Mouse (Mus musculus) liver, embryonic 16.5 days (tissue): ENCODE data around the gene Grin2b. TPM values are rescaled to one million over a fixed set of nuclear protein-coding genes. Genes with fewer than 3 reads are reported as not detected.

ENCODE experiments used
- ATAC-seq: fragments of 200-750 bp; cut with Nextera tagmentation; 2 replicates; pipeline ENCODE4 v1.8.0; 2017; ENCODE audit warnings: low read depth, mild to moderate bottlenecking, moderate number of reproducible peaks, moderate library complexity
- H3K27ac ChIP-seq: fragments of 300-500 bp; sonication (generic); 2 replicates; pipeline ENCODE4 v1.5.1; 2014; ENCODE audit warnings: mild to moderate bottlenecking, low read length
- H3K27me3 ChIP-seq: fragments of 300-500 bp; sonication (generic); 2 replicates; pipeline ENCODE4 v1.6.1; 2014; ENCODE audit warnings: low read depth, low read length, mixed read lengths; ENCODE audit not compliant: control insufficient read depth, insufficient read depth
- H3K36me3 ChIP-seq: fragments of 300-500 bp; sonication (generic); 2 replicates; pipeline ENCODE4 v1.6.1; 2014; ENCODE audit warnings: mild to moderate bottlenecking; ENCODE audit not compliant: control insufficient read depth, insufficient read depth
- H3K4me1 ChIP-seq: fragments of 300-500 bp; sonication (generic); 2 replicates; pipeline ENCODE4 v1.6.1; 2014; ENCODE audit warnings: low read depth, low read length, mixed read lengths; ENCODE audit not compliant: control insufficient read depth
- H3K4me2 ChIP-seq: fragments of 300-500 bp; sonication (generic); 2 replicates; pipeline ENCODE4 v1.6.1; 2014; ENCODE audit warnings: low read depth, low read length, mixed read lengths
- H3K4me3 ChIP-seq: fragments of 300-500 bp; sonication (generic); 2 replicates; pipeline ENCODE4 v1.5.1; 2014; ENCODE audit warnings: low read depth, mild to moderate bottlenecking, low read length
- H3K9ac ChIP-seq: fragments of 300-500 bp; sonication (generic); 2 replicates; pipeline ENCODE4 v1.6.1; 2014; ENCODE audit warnings: low read depth, low read length
- H3K9me3 ChIP-seq: fragments of 300-500 bp; sonication (generic); replicated peaks from 2 replicates; pipeline ENCODE4 v1.6.1; 2016; ENCODE audit warnings: low read length; ENCODE audit not compliant: control insufficient read depth
- WGBS: fragments of 180-500 bp; shearing (Covaris S2); extraction: QIAGEN DNeasy Blood & Tissue Kit; methylation state at CpG from one replicate; pipeline ENCODE4 v1.1.7; 2014; ENCODE audit not compliant: insufficient replicate concordance; 5-methylcytosine and 5-hydroxymethylcytosine counted together
- polyA plus RNA-seq: library from polyadenylated mRNA; unstranded; fragments of >200 nt; fragmentation: Nextera tagmentation; extraction: Ambion mirVana; gene quantifications from 2 replicates; pipeline ENCODE4 v1.2.1, GENCODE M21; 2015

Grin2b gene
- polyA plus RNA-seq, 1 experiment from 2014 or later: not detected

DNA sequence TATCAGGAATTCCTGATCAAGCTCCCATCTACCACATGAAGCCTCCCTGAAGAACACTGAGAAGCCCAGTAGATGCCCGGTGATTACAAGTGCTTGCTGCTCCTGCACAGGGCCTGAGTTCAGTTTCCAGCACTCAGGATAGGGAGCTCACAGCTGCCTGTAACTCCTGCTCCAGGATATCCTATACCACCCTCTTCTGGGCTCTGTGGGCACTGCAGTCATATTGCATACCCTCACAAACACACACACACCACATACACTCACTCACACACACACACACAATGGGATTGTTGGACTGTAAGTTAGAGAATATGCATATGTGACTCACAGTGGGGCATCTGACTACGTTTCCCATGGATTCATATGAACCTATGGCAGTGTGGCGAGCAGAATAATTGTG, 55.9 kb downstream of the Grin2b start:
- no peak overlapping the region for H3K4me2 ChIP-seq
- no peak overlapping the region for H3K27ac ChIP-seq
- ATAC-seq: no peak
- no peaks in the 10 kb centered on the region for H3K36me3 ChIP-seq
- H3K27me3 ChIP-seq: no peaks in the 10 kb centered on the region
- H3K9ac ChIP-seq: no peak overlapping the region
- WGBS: 54% methylated on average over 3 of the region's 3 CpGs
- no peak overlapping the region for H3K4me3 ChIP-seq
- H3K4me1 ChIP-seq: no peaks in the 10 kb centered on the region
- H3K9me3 ChIP-seq: no peaks in the 10 kb centered on the region

DNA sequence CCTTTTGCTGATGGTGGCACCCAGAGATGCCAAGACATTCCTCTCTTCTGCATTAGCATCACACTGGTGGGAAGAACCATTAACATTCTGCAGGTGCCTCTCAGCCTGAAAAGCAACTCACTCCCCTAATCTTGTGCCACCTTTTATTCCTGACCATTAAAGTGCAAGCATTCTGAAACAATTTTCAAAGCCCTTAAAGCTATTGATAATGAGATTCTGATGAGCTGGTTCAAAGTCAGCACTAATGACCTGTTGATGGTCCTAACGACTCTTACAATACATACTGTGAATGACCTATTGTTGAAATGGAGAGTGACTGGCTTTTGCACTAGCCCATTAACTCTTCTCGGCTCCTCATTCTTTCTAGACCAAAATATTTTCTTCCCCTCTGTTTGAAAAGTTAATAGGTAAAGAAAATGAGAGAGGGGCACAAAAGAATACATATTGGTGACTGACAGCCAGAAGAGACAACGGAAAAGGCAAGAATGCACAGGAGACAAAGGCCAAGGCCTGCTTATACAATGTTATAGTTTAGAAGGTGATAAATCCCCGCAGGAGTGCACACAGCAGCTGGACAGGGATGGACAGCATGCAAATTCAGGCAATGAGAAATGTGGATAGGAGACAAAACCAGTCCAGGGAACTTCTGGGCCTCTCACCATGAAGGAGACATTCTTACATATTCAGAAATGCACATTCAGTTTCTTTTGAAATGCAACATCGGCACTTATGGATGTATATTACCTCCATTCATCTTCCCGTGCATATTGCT, 59.5 kb downstream of the Grin2b start:
- Histone ChIP-seq H3K4me1 (no peaks in the 10 kb centered on the region), H3K36me3 (no peaks in the 10 kb centered on the region), H3K4me2 (no peak overlapping the region), H3K27me3 (no peaks in the 10 kb centered on the region), H3K9me3 (no peaks in the 10 kb centered on the region; the same call in 1 of the 2 replicates), H3K27ac (no peak overlapping the region), H3K4me3 (no peak overlapping the region), H3K9ac (no peak overlapping the region)
- 49% methylated on average over 6 of the region's 6 CpGs for WGBS
- ATAC-seq: no peak

DNA sequence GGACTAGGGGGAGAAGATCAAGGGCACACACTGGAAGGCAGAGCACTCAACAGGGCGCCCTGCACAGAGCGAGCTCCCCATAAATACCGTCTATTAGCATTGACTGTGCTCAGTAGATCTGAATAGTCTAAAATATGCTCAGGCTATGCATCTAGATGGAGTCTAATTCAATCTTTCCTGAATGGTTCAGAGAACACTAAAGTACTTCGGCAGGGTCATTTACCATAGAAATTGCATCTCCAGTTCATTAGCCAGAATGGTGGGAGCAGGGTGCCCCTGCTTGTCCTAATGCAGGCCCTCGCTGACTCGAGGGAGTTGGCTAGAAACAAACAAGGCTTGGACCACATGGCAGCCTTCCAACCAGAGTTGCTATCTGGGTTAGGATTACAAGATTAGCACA, 64.1 kb downstream of the Grin2b start:
- no peak overlapping the region for H3K4me3 ChIP-seq
- no peak for ATAC-seq
- H3K27ac ChIP-seq: no peak overlapping the region
- no peak overlapping the region for H3K4me2 ChIP-seq
- H3K9me3 ChIP-seq: no peaks in the 10 kb centered on the region; the same call in 1 of the 2 replicates
- no peaks in the 10 kb centered on the region for H3K27me3 ChIP-seq
- H3K36me3 ChIP-seq: no peaks in the 10 kb centered on the region
- H3K4me1 ChIP-seq: no peaks in the 10 kb centered on the region
- no peak overlapping the region for H3K9ac ChIP-seq
- WGBS: 61% methylated on average over 6 of the region's 6 CpGs

DNA sequence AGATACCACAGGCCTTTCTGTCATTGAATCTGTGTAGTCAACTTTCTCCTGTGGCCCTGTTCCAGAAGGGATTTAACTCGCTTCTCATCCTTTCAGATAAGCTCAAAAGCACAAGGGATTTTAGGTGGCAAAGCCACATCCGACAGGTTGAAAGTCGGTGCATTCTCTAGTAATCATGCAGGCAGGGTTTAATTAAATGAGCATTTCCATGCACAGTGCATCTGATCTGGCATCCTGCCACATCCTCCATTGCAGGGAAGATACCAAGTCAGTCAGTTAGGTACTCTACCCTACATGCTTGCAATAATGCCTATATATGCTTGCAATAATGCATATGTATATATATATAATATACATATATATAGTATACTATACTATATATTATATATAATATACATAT, 64.8 kb downstream of the Grin2b start:
- WGBS: 64% methylated on average over 3 of the region's 3 CpGs
- Histone ChIP-seq H3K36me3 (no peaks in the 10 kb centered on the region), H3K27ac (no peak overlapping the region), H3K9me3 (no peaks in the 10 kb centered on the region; the same call in 1 of the 2 replicates), H3K27me3 (no peaks in the 10 kb centered on the region), H3K4me3 (no peak overlapping the region), H3K9ac (no peak overlapping the region), H3K4me1 (no peaks in the 10 kb centered on the region), H3K4me2 (no peak overlapping the region)
- no peak for ATAC-seq

DNA sequence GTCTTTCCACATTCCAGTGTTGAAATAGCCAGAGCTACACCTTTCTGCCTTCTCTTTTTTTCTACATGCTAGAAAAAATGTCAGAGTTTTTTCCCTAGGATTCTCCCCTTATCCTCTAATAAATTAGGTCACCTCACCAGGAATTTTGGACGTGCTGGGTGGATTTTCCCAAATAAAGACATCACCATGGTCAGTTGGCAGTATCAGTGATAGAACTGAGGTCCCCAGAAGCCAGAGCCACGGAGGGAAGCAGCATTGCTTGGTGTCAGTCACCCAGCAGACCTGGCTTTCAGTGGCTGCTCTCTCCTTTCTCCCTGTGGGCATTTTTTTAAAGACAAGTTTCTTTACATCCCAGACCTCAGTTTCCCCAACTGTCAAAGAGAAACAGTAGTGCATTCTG, 68.1 kb downstream of the Grin2b start:
- Histone ChIP-seq H3K27me3 (no peaks in the 10 kb centered on the region), H3K27ac (no peak overlapping the region), H3K9me3 (no peaks in the 10 kb centered on the region; the same call in 1 of the 2 replicates), H3K36me3 (no peaks in the 10 kb centered on the region), H3K4me2 (no peak overlapping the region), H3K4me1 (no peaks in the 10 kb centered on the region), H3K4me3 (no peak overlapping the region), H3K9ac (no peak overlapping the region)
- 39% methylated on average over 2 of the region's 2 CpGs for WGBS
- no peak for ATAC-seq

DNA sequence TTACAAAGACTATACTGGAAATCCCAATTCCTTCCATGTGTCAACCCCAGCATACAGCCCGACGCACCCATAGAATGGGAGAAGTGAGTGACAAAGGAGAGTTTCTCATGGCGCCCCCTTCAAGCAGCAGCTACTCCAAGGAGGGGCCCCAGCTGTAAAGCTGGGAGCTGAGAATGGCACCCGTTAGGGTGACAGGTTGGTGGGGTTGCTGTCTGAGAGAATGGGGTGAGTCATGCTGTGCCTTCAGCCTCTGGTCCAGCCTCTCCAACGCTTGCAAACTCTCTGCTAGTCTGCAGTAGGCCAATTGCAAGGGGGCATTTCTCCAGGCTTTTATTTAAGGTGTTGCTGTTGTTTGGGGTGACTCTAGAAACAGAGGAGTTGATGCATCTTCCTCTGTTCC, 73.1 kb downstream of the Grin2b start:
- H3K4me3 ChIP-seq: no peak overlapping the region
- H3K9me3 ChIP-seq: no peaks in the 10 kb centered on the region
- H3K9ac ChIP-seq: no peak overlapping the region
- no peak overlapping the region for H3K4me2 ChIP-seq
- 69% methylated on average over 5 of the region's 5 CpGs for WGBS
- H3K27me3 ChIP-seq: no peaks in the 10 kb centered on the region
- no peaks in the 10 kb centered on the region for H3K4me1 ChIP-seq
- H3K36me3 ChIP-seq: no peaks in the 10 kb centered on the region
- ATAC-seq: no peak
- H3K27ac ChIP-seq: no peak overlapping the region

DNA sequence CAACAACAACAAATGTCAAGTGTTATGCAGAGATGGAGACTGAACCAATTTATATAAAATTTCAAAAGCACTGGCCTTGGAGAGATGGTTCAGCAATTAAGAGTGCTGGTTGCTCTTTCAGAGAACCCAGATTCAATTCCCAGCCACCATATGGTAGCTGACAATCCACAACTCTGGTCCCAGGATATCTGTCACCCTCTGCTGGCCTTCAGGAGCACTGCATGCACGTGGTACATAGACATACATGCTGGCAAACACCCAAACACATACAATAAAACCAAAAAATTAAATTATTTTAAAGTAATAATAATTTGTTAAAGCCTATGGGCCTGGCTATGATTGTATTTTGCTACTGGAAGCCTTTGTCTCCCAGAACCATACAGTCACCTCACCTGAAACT, 77.0 kb downstream of the Grin2b start:
- no peak overlapping the region for H3K4me3 ChIP-seq
- H3K9me3 ChIP-seq: no peaks in the 10 kb centered on the region
- H3K36me3 ChIP-seq: no peaks in the 10 kb centered on the region
- WGBS: 17% methylated on average over 1 of the region's 1 CpGs
- ATAC-seq: no peak
- no peak overlapping the region for H3K27ac ChIP-seq
- no peaks in the 10 kb centered on the region for H3K4me1 ChIP-seq
- no peak overlapping the region for H3K4me2 ChIP-seq
- no peak overlapping the region for H3K9ac ChIP-seq
- no peaks in the 10 kb centered on the region for H3K27me3 ChIP-seq

DNA sequence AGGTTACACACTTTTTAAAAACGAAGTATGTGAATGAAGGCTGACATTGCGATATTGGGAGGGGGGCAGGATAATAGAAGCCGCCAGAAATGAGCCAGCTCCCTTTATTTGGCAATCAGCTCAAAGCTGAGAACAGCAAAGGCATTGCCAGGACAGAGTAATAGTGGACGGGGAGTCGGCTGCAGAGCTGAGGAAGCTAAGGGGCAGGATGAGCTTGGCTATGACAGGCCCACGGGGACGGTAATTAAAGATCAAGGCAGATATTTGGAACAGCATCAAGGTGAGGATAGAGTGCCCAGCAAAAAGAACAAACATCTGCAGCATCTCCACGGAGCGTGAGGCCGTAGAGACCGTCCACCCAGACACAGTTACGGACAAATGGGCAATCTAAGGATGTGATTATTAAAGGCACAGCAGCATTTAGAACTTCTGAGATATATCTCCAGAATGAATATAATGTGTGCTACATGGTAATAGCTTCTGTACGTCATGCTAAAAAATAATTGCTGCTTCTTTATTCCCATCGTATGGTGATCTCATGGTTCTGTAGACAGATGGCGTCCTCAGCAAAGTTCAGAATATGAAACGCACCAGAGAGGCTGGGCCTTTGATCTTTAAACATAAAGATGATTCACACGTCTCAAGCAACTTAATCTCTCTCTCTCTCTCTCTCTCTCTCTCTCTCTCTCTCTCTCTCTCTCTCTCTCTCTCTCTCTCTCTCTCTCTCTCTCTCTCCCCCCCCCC, 93.1 kb downstream of the Grin2b start:
- 67% methylated on average over 17 of the region's 17 CpGs for WGBS
- Histone ChIP-seq H3K9ac (no peak overlapping the region), H3K4me3 (no peak overlapping the region), H3K4me1 (no peaks in the 10 kb centered on the region), H3K4me2 (no peak overlapping the region), H3K27ac (no peak overlapping the region), H3K9me3 (no peaks in the 10 kb centered on the region), H3K36me3 (no peaks in the 10 kb centered on the region), H3K27me3 (no peaks in the 10 kb centered on the region)
- no peak for ATAC-seq

DNA sequence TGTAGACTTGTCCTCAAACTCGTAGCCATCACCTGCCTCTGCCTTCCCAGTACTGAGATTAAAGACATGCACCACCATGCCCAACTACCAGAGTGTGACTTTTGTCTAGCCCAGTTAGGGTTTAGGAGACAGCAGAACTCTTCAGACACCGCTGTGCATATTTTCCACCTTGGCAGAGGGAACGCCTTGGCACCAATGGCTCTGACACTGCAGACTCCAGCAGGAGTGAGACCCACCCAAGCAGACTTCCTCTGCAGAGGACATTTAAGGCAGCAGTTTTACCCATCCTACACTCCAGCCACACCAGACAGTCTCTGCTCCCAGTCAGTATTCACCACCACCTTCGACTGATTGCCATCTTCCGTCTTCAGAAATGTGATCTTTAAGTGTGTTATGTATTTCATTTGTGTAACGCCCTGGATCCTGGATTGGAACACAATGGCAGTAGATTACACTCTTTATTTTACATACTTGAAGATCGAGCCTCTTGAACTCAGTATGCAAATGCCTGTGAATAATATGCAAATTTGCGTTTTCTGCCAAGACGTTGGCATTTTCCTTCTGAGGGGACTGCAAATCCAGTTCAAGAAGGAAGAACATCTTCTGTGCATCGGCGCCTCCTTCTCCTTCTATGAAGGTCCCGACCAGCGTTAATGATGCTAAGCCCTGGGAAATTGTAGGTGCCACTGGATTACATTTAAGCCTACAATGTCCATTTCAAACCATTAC, 100.8 kb downstream of the Grin2b start:
- no peak for ATAC-seq
- H3K9ac ChIP-seq: no peak overlapping the region
- H3K9me3 ChIP-seq: no peaks in the 10 kb centered on the region
- no peaks in the 10 kb centered on the region for H3K36me3 ChIP-seq
- H3K4me1 ChIP-seq: no peaks in the 10 kb centered on the region
- 66% methylated on average over 13 of the region's 13 CpGs for WGBS
- H3K4me3 ChIP-seq: no peak overlapping the region
- H3K27me3 ChIP-seq: no peaks in the 10 kb centered on the region
- no peak overlapping the region for H3K27ac ChIP-seq
- H3K4me2 ChIP-seq: no peak overlapping the region
